Mouse (Mus musculus): Measurements from ENCODE around the gene Gcnt1.

DNA sequence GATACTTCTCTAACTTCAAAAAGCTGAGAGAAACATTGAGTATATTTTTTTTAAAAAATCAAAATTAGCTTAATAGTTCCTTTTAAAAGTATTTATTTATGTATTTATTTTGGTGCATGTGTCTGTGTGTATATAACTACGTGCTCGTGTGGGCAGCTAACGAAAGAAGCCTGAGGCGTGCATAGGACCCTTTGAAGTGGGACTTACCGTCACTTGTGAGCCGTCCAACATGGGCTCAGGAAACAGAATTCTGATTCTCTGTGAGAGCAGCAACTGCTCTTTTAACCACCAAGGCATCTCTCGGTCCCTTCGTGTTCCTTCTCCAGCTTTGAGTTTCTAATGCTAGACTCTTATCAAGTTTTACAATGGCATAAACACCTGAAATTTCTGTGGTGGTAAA lies 18.9 kb downstream of the Gcnt1 start:
- no peak for TF ChIP-seq CTCF (IDR thresholded peaks at IDR 0.05; ENCODE audit: low read depth)
- no peak for TF ChIP-seq EP300 (IDR thresholded peaks at IDR 0.05; ENCODE audit: low read depth)
